Mouse (Mus musculus): ENCODE results near the gene Sh3bgrl2.

Sh3bgrl2 gene

GRCm38 (mm10) chr9:83635997-83636396 lies 87.9 kb downstream of the Sh3bgrl2 start:
- no peak for DNase-seq

- no peak for DNase-seq
These were observed 95.0 kb downstream of the Sh3bgrl2 start for GRCm38 (mm10) chr9:83643139-83643538.

GRCm38 (mm10) chr9:83643833-83644232 lies 95.7 kb downstream of the Sh3bgrl2 start:
- no peak for DNase-seq

- DNase-seq, result no peak
These were observed 98.1 kb downstream of the Sh3bgrl2 start for GRCm38 (mm10) chr9:83646215-83646614.

GRCm38 (mm10) chr9:83646691-83647090 lies 98.6 kb downstream of the Sh3bgrl2 start:
- no peak for DNase-seq

- DNase-seq, result peak in 1 of 2 experiments; percentile 38
These were observed 100.0 kb downstream of the Sh3bgrl2 start for GRCm38 (mm10) chr9:83647919-83648705.

GRCm38 (mm10) chr9:83648733-83649132 lies 100.6 kb downstream of the Sh3bgrl2 start:
- DNase-seq, result no peak

- DNase-seq, result no peak
These were observed 103.9 kb downstream of the Sh3bgrl2 start for GRCm38 (mm10) chr9:83652015-83652414.

- DNase-seq, result no peak
These were observed 104.6 kb downstream of the Sh3bgrl2 start for GRCm38 (mm10) chr9:83652590-83653172.

GRCm38 (mm10) chr9:83654601-83655000 lies 106.5 kb downstream of the Sh3bgrl2 start:
- DNase-seq, result no peak

GRCm38 (mm10) chr9:83656960-83657651 lies 109.0 kb downstream of the Sh3bgrl2 start:
- DNase-seq, result peak in 1 of 2 experiments; percentile 28

GRCm38 (mm10) chr9:83657652-83658002 lies 109.5 kb downstream of the Sh3bgrl2 start:
- DNase-seq, result no peak

- no peak for DNase-seq
These were observed 111.0 kb downstream of the Sh3bgrl2 start for GRCm38 (mm10) chr9:83659081-83659480.

- DNase-seq, result no peak
These were observed 113.7 kb downstream of the Sh3bgrl2 start for GRCm38 (mm10) chr9:83661811-83662210.

GRCm38 (mm10) chr9:83663981-83664897 lies 116.1 kb downstream of the Sh3bgrl2 start:
- peak in 1 of 2 experiments; percentile 13 for DNase-seq

GRCm38 (mm10) chr9:83664951-83665350 lies 116.8 kb downstream of the Sh3bgrl2 start:
- no peak for DNase-seq

- no peak for DNase-seq
These were observed 118.9 kb downstream of the Sh3bgrl2 start for GRCm38 (mm10) chr9:83667031-83667430.

- no peak for DNase-seq
These were observed 131.5 kb downstream of the Sh3bgrl2 start for GRCm38 (mm10) chr9:83679626-83680025.

GRCm38 (mm10) chr9:83681661-83682655 lies 133.8 kb downstream of the Sh3bgrl2 start:
- no peak for DNase-seq

- DNase-seq, result no peak
These were observed 138.5 kb downstream of the Sh3bgrl2 start for GRCm38 (mm10) chr9:83686511-83687100.

- DNase-seq, result peak in 1 of 2 experiments; percentile 32
These were observed 139.8 kb downstream of the Sh3bgrl2 start for GRCm38 (mm10) chr9:83687904-83688303.

All from lung, postnatal 4 days (tissue).